Mouse (Mus musculus) cerebellum, postnatal 14 days (tissue): ENCODE data around the gene Pde9a.

Experiments used
- DNase-seq, 2 experiments: peaks; one replicate each; pipeline ENCODE4 v3.0.0; 2021; ENCODE audit warnings: mixed read lengths in 2 of 2

Gene Pde9a

GRCm38 (mm10) chr17:31389432-31390050 is 3.5 kb downstream of the Pde9a start:
- DNase-seq = peak in 1 of 2 experiments; percentile 41

- DNase-seq = no peak
Measured at GRCm38 (mm10) chr17:31391462-31391861, 5.5 kb downstream of the Pde9a start.

GRCm38 (mm10) chr17:31392041-31392440 is 6.0 kb downstream of the Pde9a start:
- no peak for DNase-seq

GRCm38 (mm10) chr17:31393811-31394210 is 7.8 kb downstream of the Pde9a start:
- DNase-seq = peak; percentile 68 to 78

- no peak for DNase-seq
Measured at GRCm38 (mm10) chr17:31400294-31400693, 14.3 kb downstream of the Pde9a start.

DNA sequence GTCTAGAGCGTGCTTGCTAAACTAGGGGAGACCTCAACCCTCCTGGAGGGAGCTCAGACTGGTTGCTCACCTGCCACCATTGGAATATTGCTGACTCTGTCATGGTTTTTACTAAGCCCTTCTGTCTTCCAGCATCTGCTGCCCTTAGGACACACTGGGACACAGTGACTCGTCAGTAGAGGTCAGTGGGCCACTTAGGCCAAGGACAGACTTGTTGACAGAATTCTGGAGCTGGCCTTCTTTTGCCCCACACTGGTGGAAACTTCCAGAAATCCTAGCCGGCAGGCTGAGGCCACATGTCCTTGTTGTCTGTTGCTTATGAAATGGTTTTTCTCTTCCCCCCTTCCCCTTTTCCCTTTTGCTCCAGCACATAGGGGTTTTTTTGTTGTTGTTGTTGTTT is 15.2 kb downstream of the Pde9a start:
- no peak for DNase-seq

DNA sequence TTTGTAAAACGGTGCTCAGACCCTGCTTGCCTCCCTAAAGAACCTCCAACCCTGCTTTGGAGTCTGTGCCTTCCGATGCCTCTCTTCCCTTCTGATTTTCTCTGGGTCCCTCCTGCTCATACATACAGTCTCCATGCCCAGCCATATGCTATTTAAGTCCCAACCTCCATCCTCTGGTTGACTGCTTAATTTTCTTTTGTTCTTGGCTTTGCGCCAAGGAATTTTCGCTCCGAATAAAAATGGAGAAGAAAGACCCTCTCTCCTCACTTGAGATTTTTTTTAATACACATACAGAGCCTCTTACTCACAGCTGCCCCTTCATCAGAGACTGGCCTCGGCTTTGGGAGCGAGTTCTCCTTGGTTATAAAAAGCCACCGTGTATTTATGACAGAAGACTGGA is 16.7 kb downstream of the Pde9a start:
- no peak for DNase-seq

- no peak for DNase-seq
Measured at GRCm38 (mm10) chr17:31405694-31406227, 19.8 kb downstream of the Pde9a start.

DNA sequence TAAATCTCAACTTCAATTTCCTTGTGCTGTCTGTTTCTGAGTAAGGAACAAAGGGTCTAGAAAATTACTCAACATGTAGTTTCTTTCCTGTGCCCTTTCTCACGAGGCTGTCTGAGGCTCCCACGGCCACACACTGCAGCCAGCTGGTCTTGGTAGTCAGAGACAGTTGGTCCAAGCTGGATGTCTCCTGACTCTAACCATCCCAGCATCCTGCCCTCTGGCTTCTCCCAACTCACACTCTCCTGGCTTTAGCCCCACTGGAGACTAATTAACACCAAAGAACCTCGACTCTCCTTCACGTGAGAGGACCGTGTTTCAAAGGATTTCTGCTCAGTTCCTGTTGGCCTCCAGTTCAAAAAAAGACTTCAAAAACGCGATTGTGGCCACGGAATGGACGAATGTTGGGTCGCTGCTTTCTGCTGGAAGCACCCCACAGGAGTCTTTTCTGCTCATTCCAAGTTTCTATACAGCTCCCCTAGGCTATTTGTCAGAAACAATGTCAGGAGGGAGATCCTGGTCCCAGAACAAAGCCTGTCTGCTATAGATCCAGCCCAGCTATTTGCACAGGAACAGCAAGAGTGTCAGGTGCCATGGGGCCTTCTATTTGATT is 23.8 kb downstream of the Pde9a start:
- DNase-seq = no peak

DNA sequence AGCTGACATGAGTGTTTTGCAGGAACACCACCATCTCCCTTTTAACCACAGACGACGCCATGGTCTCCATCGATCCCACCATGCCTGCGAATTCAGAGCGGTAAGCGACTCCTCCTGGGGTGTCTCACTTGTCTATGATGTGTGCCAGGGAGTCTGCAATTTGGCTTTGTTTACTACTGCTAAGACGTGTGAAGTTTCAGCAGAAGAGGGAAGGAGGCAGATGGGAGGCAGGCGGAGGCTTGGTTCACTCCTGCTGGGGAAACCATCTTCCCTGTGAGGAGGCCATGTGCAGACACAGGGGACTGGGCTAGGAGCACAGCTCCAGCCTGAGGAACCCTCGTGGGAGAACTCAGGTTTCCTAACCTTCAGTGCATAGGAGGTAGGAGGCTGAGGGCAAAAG is 29.2 kb downstream of the Pde9a start:
- DNase-seq = no peak

GRCm38 (mm10) chr17:31418804-31419597 is 33.0 kb downstream of the Pde9a start:
- peak; percentile 82 to 89 for DNase-seq

DNA sequence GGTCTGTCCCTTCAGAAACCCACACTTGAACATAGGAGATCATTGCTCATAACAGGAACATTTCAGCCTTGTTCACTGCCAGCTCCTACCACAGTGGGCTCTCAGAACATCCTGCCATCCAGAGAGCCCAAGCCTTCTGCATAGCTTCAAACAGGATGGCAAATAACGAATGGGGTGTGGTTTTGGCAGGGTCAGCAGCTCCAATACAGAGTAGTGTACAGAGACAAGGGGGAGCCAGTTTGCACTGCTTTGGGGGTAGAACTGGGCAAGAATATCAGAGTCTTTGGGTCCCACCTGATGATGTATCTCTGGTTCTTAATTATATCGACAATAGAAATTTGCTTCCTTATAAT is 33.6 kb downstream of the Pde9a start:
- peak in 1 of 2 experiments; percentile 58 for DNase-seq

GRCm38 (mm10) chr17:31419995-31420394 is 34.0 kb downstream of the Pde9a start:
- no peak for DNase-seq

GRCm38 (mm10) chr17:31420658-31421057 is 34.6 kb downstream of the Pde9a start:
- no peak for DNase-seq

GRCm38 (mm10) chr17:31422381-31422780 is 36.4 kb downstream of the Pde9a start:
- no peak for DNase-seq

DNA sequence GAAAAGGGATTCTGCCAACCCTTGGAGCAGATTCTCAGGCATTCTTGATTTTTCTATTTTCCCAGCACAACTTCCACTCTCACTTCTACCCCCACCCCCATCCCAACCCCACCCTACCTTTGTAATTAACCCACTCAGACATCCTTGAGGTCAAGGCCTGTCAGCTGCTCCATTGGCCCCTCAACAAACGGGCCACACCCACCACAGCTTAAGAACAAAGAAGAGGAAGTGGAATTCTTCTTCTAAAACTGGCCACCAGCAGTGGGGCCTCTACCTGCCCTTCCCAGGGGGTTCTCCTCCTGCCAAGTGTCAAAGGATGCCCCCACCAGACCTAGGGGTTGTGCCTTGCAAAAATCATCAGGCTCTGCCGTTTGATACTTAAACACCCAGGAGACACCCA is 37.0 kb downstream of the Pde9a start:
- no peak for DNase-seq

- DNase-seq = no peak
Measured at GRCm38 (mm10) chr17:31424358-31424757, 38.3 kb downstream of the Pde9a start.

DNA sequence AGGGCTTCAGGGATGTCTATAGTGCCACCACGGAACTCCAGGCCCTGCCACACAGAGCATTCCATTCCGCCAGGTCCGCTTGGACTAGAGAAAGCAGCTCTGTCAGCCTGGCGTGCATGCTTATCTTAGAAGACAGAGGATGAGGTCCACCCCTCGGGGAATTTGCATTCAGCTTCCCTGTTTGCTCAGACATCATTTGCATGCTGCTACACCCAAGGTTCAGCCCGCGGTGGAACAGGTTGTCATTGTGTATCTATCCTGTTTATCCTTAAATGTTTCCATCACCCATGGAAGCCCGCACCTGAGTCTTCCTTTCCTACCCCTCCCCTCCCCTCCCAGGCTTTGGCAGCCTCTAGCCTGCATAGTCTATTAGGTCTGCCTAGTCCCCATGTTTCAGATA is 38.8 kb downstream of the Pde9a start:
- DNase-seq = no peak

- no peak for DNase-seq
Measured at GRCm38 (mm10) chr17:31425827-31426698, 40.1 kb downstream of the Pde9a start.

- no peak for DNase-seq
Measured at GRCm38 (mm10) chr17:31429402-31429801, 43.4 kb downstream of the Pde9a start.

DNA sequence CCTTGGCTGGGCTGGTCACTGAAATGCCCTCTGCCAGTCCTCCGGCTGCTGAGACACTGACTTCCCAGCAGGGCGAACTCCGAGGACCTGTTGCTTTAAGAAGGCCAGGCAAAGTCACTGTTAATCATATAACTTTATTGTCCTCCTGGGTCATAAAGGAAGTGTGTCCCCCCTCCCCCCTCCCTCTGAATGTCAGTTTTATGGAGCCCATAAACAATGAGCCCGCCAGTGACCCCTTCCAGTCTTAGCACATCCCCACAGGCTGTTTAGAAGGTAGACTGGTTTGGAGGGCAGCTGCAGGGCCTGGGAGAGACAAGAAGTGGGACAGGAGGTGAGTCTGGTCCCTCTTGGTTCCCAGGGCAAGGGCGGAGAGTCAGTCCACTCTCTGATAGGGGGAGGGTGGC is 46.9 kb downstream of the Pde9a start:
- DNase-seq = no peak

- DNase-seq = no peak
Measured at GRCm38 (mm10) chr17:31433401-31433928, 47.5 kb downstream of the Pde9a start.
